Mouse (Mus musculus) liver, embryonic 14.5 days (tissue): ENCODE data around the gene Lin7b.

ENCODE experiments used
- CTCF ChIP-seq: IDR thresholded peaks from 2 replicates; pipeline ENCODE4 v1.5.1; 2016; ENCODE audit warnings: antibody characterized with exemption, low read depth, control low read depth
- EP300 ChIP-seq: IDR thresholded peaks from 2 replicates; pipeline ENCODE4 v1.6.1; 2016; ENCODE audit warnings: antibody characterized with exemption, low read depth

- no peak for TF ChIP-seq CTCF
- TF ChIP-seq EP300 = no peak
These were observed 34.1 kb downstream of the Lin7b start for GRCm38 (mm10) chr7:45336319-45336718.
